Mouse (Mus musculus): ENCODE data around the gene 2310011J03Rik.

The 2310011J03Rik gene

GRCm38 (mm10) chr10:80341491-80342304 lies 21.4 kb upstream of the 2310011J03Rik start:
- DNase-seq (ENCODE audit: low spot score in 2 of 2): no peak

GRCm38 (mm10) chr10:80341026-80341425 lies 20.7 kb upstream of the 2310011J03Rik start:
- DNase-seq (ENCODE audit: low spot score in 2 of 2): no peak

GRCm38 (mm10) chr10:80339941-80340750 lies 19.8 kb upstream of the 2310011J03Rik start:
- DNase-seq (ENCODE audit: low spot score in 2 of 2): peak; percentile 92 to 93

- DNase-seq (ENCODE audit: low spot score in 2 of 2): no peak
Measured at GRCm38 (mm10) chr10:80336263-80336662, 15.9 kb upstream of the 2310011J03Rik start.

DNA sequence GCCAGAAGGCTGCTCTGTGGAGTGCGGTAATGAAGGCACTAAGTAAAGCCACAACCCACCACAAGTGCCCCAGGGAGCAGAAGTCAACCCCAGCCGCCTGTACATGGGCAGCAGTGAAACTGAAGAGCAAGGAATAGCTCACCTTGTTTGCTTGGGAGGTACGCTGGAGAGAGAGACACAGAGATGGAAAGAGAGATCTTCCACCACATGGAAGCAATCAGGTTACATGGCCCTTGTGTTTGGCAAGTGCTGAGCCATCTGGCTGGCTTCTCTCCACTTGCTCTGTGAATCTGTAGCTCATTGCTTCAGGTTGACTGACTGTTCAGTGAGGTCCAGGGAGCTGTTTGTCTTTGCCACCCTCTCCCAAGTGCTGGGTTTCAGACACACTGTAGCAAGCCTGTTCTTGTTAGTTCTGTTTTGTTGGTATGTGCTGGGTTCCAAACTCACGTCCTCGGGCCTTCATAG lies 12.2 kb upstream of the 2310011J03Rik start:
- no peak for DNase-seq (ENCODE audit: low spot score in 2 of 2)

- DNase-seq (ENCODE audit: low spot score in 2 of 2): peak; percentile 55 to 76
Measured at GRCm38 (mm10) chr10:80331636-80332524, 11.5 kb upstream of the 2310011J03Rik start.

- peak in 1 of 2 experiments; percentile 32 for DNase-seq (ENCODE audit: low spot score in 2 of 2)
Measured at GRCm38 (mm10) chr10:80330888-80331287, 10.6 kb upstream of the 2310011J03Rik start.

- no peak for DNase-seq (ENCODE audit: low spot score in 2 of 2)
Measured at GRCm38 (mm10) chr10:80330084-80330483, 9.7 kb upstream of the 2310011J03Rik start.

DNA sequence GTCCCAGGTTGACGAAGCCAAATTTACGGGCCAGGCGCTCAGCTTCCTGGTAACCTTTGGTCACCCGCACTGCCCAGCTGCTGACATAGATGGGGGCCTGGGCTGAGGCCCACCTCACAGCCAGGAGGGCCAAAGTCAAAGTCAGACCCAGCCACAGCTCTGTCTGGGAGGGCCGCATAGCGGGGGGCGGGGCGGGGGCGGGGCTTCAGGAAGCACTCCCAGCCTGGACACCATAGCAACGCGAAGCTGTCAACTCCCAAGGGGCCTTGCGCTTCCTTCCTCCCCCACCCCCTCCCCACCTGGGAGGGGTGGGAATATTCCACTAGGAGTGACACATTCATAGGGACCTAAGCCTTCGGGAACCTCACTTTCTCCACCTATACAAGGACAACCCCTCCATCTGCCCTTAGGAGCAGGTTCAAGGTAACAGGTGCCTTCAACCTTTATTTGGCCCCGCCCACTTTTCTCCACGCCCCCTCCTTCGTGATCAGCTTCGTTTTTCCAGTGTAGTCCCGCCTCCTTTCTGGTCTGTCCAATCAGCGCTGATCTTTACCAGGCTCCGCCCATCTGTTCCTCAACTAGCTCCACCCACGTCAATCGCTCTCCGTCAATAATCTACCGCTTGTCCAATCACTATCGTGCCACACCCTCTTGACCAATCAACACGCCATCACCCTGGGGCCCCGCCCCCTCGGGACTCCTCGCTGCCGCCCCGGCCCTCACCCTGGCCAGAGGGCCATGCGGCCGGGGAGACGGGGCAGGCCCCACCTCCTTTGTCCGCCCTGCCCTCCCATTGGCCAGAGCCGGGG lies 9.1 kb upstream of the 2310011J03Rik start, which contains the start of the genes Pcsk4 and Reep6:
Gene Pcsk4, minus strand, starts transcription at position 226 of the 809 bp plus-strand sequence.
Gene Reep6, plus strand, starts transcription at position 681 of the 809 bp plus-strand sequence.
- DNase-seq (ENCODE audit: low spot score in 2 of 2): peak; percentile 92 to 95

DNA sequence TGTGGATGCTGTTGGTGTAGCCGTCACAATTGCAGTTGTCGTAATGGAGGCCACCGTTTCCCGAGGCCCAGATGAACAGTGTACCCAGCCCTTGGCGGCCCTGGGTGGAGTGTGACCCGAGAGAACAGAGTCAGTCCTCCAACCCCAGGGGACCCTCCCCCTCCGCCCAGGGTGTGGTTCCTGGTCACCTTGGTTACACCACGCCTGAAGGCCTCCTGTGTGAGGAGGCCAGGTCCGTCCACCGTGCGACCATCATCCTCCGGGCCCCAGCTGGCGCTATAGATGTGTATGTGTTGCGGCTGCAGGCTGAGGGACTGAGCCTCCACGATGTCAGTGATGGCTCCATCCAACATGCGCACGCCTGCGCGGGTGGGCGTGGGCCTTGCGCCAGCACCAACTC lies 4.7 kb upstream of the 2310011J03Rik start:
- DNase-seq (ENCODE audit: low spot score in 2 of 2): no peak

DNA sequence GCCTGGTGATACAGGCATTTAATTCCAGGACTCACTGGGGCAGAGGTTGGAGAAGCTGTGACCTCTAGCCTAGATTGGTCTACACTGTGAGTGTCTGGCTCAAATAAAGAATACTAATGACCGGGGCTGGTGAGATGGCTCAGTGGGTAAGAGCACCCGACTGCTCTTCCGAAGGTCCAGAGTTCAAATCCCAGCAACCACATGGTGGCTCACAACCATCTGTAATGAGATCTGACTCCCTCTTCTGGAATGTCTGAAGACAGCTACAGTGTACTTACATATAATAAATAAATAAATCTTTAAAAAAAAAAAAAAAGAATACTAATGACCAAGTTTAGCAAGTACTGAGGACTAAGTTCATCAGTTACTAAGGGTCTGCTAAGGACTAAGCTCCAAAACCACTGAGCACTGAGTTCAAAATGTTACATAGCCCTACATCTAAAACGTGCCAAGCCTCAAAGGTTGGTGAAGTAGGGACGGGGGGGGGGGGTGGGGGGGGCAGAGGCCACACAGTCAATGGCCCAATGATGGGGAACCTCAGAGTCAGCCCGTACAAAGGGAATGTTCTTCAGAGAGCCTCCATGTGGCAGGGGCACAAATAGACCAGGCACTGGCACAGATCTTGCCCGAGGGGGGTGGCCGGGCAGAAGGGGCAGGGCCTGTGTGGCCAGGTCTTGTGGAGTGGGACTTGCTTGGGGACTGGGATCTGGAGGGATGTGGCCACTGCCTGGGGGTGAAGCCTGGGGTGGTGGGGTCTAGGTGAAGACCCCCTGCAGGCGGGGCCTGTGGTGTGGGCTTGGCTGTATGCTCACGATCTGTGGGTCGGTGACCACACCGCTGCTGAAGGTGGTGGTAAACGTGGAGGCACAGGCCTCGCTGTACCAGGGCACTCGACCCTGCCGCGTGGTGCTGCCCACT lies 4.0 kb upstream of the 2310011J03Rik start:
- DNase-seq (ENCODE audit: low spot score in 2 of 2): no peak

DNA sequence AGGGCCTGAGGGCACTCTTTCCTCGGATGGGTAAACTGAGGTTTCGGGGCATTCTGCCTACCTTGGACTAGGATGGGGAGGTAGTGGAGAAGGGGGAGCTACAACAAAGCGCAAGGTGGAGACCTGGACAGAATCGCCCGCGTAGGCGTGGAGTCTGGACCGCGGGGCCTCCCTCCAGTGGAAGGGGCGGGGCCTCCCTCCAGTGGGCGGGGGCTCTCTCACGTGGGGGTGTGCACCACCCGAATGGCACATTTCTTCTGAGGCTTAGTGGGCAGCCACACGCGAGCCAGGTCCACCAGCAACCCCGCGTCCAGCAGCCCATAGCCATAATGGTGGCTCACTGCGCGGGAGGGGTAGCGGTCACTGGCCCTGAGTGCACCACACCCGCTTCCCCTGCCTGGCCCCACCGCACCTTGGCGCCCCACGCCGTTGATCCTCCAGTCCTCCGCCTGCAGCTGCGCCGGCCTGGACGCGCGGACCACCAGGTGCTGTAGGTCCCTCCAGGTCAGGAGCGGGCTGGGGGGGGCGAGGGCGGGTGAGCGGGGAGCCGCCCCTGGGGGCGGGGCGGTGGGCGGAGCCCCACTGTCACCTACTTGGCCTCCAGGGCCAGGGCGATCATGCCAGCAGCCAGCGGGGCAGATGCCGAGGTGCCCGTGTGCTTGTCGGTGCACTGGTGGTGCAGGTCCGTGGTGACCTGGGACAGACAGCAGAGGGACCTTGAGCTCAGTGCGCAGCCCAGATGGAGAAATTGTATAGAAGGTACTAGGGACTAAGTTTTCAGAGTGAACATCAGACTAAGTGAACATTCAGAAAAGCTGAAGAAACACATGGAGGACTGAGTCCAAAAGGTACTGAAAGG lies 3.2 kb upstream of the 2310011J03Rik start:
- DNase-seq (ENCODE audit: low spot score in 2 of 2): peak; percentile 73 to 86

GRCm38 (mm10) chr10:80322811-80323211 lies 2.5 kb upstream of the 2310011J03Rik start:
- DNase-seq (ENCODE audit: low spot score in 2 of 2): peak; percentile 47 to 67

- DNase-seq (ENCODE audit: low spot score in 2 of 2): no peak
Measured at GRCm38 (mm10) chr10:80321670-80322581, 1.6 kb upstream of the 2310011J03Rik start.

- no peak for DNase-seq (ENCODE audit: low spot score in 2 of 2)
Measured at GRCm38 (mm10) chr10:80321014-80321669, 805 bp upstream of the 2310011J03Rik start.

DNA sequence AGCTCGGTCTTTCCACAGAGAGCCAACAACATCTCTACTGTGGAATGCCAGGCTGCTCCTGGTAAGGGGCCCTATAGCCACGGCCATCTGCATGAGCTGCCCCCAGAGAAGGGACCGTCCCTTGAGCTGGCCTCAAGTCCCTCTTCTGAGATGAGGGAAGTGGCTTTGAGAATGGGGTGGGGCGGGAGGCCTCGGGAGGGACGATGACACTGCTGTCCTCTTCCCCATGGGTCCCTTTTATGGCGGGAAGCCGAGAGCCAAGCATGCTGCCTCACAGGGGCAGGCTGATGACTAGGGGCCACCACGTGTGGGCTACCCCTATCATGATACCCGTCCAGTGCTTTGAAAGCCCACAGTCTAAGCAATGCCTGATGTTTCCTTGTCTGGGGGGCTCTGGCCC lies 3.3 kb downstream of the 2310011J03Rik start:
- DNase-seq (ENCODE audit: low spot score in 2 of 2): no peak

GRCm38 (mm10) chr10:80316359-80316781 lies 4.0 kb downstream of the 2310011J03Rik start:
- DNase-seq (ENCODE audit: low spot score in 2 of 2): no peak

Measured in spleen, postnatal 10 days (tissue).